Mouse (Mus musculus): ENCODE results near the gene Adnp. TPM values are rescaled to one million over a fixed set of nuclear protein-coding genes. Genes with fewer than 3 reads are reported as not detected.

Gene Adnp
- polyA plus RNA-seq (2012; rRNA removed): 25.9 and 33.0 TPM in 2 replicates

- peak within 1 kb of the TSS; percentile 100 for H3K27ac ChIP-seq (ENCODE audit: insufficient read depth, low read length)
- H3K4me1 ChIP-seq (ENCODE audit: control insufficient read depth, insufficient read depth, low read length): peaks cover 3% of the 10 kb centered on the region; the same call in 1 of the 2 replicates
- H3K27me3 ChIP-seq (ENCODE audit: control insufficient read depth, insufficient read depth, low read length): no peaks in the 10 kb centered on the region
- WGBS: 1% methylated on average over 75 of the region's 89 CpGs
- TF ChIP-seq CTCF (IDR thresholded peaks at IDR 0.05; ENCODE audit: borderline replicate concordance, insufficient read depth, low read depth, low read length) (peak; percentile 58; the same call in 1 of the 2 replicates), POLR2A (IDR thresholded peaks at IDR 0.05; ENCODE audit: borderline replicate concordance, insufficient read depth, low read length) (peak; percentile 53; the same call in 1 of the 2 replicates)
- H3K4me3 ChIP-seq (replicated peaks; ENCODE audit: insufficient read depth, low read depth, low read length): peak within 1 kb of the TSS; percentile 70
- DNase-seq: peak; percentile 89 to 92
These were observed at the start of gene Adnp for GRCm38 (mm10) chr2:168206725-168207644. Gene Adnp, minus strand, starts transcription at chr2:168207112.

GRCm38 (mm10) chr2:168256506-168256905 lies 49.6 kb upstream of the Adnp start:
- Histone ChIP-seq H3K4me3 (replicated peaks; ENCODE audit: insufficient read depth, low read depth, low read length) (no peak overlapping the region), H3K4me1 (ENCODE audit: control insufficient read depth, insufficient read depth, low read length) (no peaks in the 10 kb centered on the region), H3K27me3 (ENCODE audit: control insufficient read depth, insufficient read depth, low read length) (no peaks in the 10 kb centered on the region), H3K27ac (ENCODE audit: insufficient read depth, low read length) (no peak overlapping the region)
- WGBS: 67% methylated on average over 3 of the region's 3 CpGs
- TF ChIP-seq CTCF (IDR thresholded peaks at IDR 0.05; ENCODE audit: borderline replicate concordance, insufficient read depth, low read depth, low read length) (no peak), POLR2A (IDR thresholded peaks at IDR 0.05; ENCODE audit: borderline replicate concordance, insufficient read depth, low read length) (no peak)
- DNase-seq: no peak

GRCm38 (mm10) chr2:168253822-168254221 lies 46.9 kb upstream of the Adnp start:
- WGBS: 12% methylated on average over 7 of the region's 7 CpGs
- DNase-seq: no peak
- no peak overlapping the region for H3K4me3 ChIP-seq (replicated peaks; ENCODE audit: insufficient read depth, low read depth, low read length)
- no peaks in the 10 kb centered on the region for H3K4me1 ChIP-seq (ENCODE audit: control insufficient read depth, insufficient read depth, low read length)
- no peaks in the 10 kb centered on the region for H3K27me3 ChIP-seq (ENCODE audit: control insufficient read depth, insufficient read depth, low read length)
- TF ChIP-seq CTCF (IDR thresholded peaks at IDR 0.05; ENCODE audit: borderline replicate concordance, insufficient read depth, low read depth, low read length) (no peak), POLR2A (IDR thresholded peaks at IDR 0.05; ENCODE audit: borderline replicate concordance, insufficient read depth, low read length) (no peak)
- H3K27ac ChIP-seq (ENCODE audit: insufficient read depth, low read length): no peak overlapping the region

GRCm38 (mm10) chr2:168252639-168253292 lies 45.9 kb upstream of the Adnp start:
- TF ChIP-seq CTCF (IDR thresholded peaks at IDR 0.05; ENCODE audit: borderline replicate concordance, insufficient read depth, low read depth, low read length) (peak; percentile 59; the same call in 1 of the 2 replicates), POLR2A (IDR thresholded peaks at IDR 0.05; ENCODE audit: borderline replicate concordance, insufficient read depth, low read length) (no peak)
- Histone ChIP-seq H3K27me3 (ENCODE audit: control insufficient read depth, insufficient read depth, low read length) (no peaks in the 10 kb centered on the region), H3K4me3 (replicated peaks; ENCODE audit: insufficient read depth, low read depth, low read length) (no peak overlapping the region), H3K27ac (ENCODE audit: insufficient read depth, low read length) (no peak overlapping the region), H3K4me1 (ENCODE audit: control insufficient read depth, insufficient read depth, low read length) (no peaks in the 10 kb centered on the region)
- WGBS: 13% methylated on average over 16 of the region's 16 CpGs
- DNase-seq: no peak

- no peaks in the 10 kb centered on the region for H3K4me1 ChIP-seq (ENCODE audit: control insufficient read depth, insufficient read depth, low read length)
- H3K27me3 ChIP-seq (ENCODE audit: control insufficient read depth, insufficient read depth, low read length): no peaks in the 10 kb centered on the region
- 16% methylated on average over 8 of the region's 8 CpGs for WGBS
- TF ChIP-seq CTCF (IDR thresholded peaks at IDR 0.05; ENCODE audit: borderline replicate concordance, insufficient read depth, low read depth, low read length): peak; percentile 99
- TF ChIP-seq POLR2A (IDR thresholded peaks at IDR 0.05; ENCODE audit: borderline replicate concordance, insufficient read depth, low read length): no peak
- peak; percentile 73 to 83 for DNase-seq
- H3K27ac ChIP-seq (ENCODE audit: insufficient read depth, low read length): no peak overlapping the region
- H3K4me3 ChIP-seq (replicated peaks; ENCODE audit: insufficient read depth, low read depth, low read length): no peak overlapping the region
These were observed 43.4 kb upstream of the Adnp start for GRCm38 (mm10) chr2:168250270-168250669.

- H3K4me1 ChIP-seq (ENCODE audit: control insufficient read depth, insufficient read depth, low read length): no peaks in the 10 kb centered on the region
- TF ChIP-seq POLR2A (IDR thresholded peaks at IDR 0.05; ENCODE audit: borderline replicate concordance, insufficient read depth, low read length): no peak
- no peak for TF ChIP-seq CTCF (IDR thresholded peaks at IDR 0.05; ENCODE audit: borderline replicate concordance, insufficient read depth, low read depth, low read length)
- DNase-seq: no peak
- H3K4me3 ChIP-seq (replicated peaks; ENCODE audit: insufficient read depth, low read depth, low read length): no peak overlapping the region
- 30% methylated on average over 2 of the region's 2 CpGs for WGBS
- H3K27ac ChIP-seq (ENCODE audit: insufficient read depth, low read length): no peak overlapping the region
- no peaks in the 10 kb centered on the region for H3K27me3 ChIP-seq (ENCODE audit: control insufficient read depth, insufficient read depth, low read length)
These were observed 41.9 kb upstream of the Adnp start for GRCm38 (mm10) chr2:168248856-168249245.

- Histone ChIP-seq H3K4me1 (ENCODE audit: control insufficient read depth, insufficient read depth, low read length) (no peaks in the 10 kb centered on the region), H3K4me3 (replicated peaks; ENCODE audit: insufficient read depth, low read depth, low read length) (no peak overlapping the region), H3K27ac (ENCODE audit: insufficient read depth, low read length) (no peak overlapping the region), H3K27me3 (ENCODE audit: control insufficient read depth, insufficient read depth, low read length) (no peaks in the 10 kb centered on the region)
- TF ChIP-seq POLR2A (IDR thresholded peaks at IDR 0.05; ENCODE audit: borderline replicate concordance, insufficient read depth, low read length): no peak
- no peak for TF ChIP-seq CTCF (IDR thresholded peaks at IDR 0.05; ENCODE audit: borderline replicate concordance, insufficient read depth, low read depth, low read length)
- no peak for DNase-seq
- WGBS: 27% methylated on average over 8 of the region's 8 CpGs
These were observed 41.4 kb upstream of the Adnp start for GRCm38 (mm10) chr2:168248167-168248855.

All from cerebellum, adult 2 months (tissue).